Mouse (Mus musculus) forebrain, embryonic 14.5 days (tissue): ENCODE results near the gene Nfyc. TPM values are rescaled to one million over a fixed set of nuclear protein-coding genes. Genes with fewer than 3 reads are reported as not detected.

Experiments used
- ATAC-seq: fragments of 200-750 bp; cut with Nextera tagmentation; 2 replicates; pipeline ENCODE4 v1.8.0; 2017; ENCODE audit warnings: mild to moderate bottlenecking, moderate library complexity
- DNase-seq: peaks from one replicate; pipeline ENCODE4 v3.0.0-alpha.2; 2015; ENCODE audit warnings: low spot score
- H3K27ac ChIP-seq: fragments of 300-500 bp; sonication (generic); 2 replicates; pipeline ENCODE4 v1.5.1; 2014; ENCODE audit warnings: low read depth, mild to moderate bottlenecking, control low read depth, low read length, moderate library complexity
- H3K27me3 ChIP-seq: fragments of 300-500 bp; sonication (generic); replicated peaks from 2 replicates; pipeline ENCODE4 v1.6.1; 2014; ENCODE audit warnings: low read length, control low read depth, mixed read lengths; ENCODE audit not compliant: control insufficient read depth, insufficient read depth
- H3K36me3 ChIP-seq: fragments of 300-500 bp; sonication (generic); 2 replicates; pipeline ENCODE4 v1.6.1; 2014; ENCODE audit warnings: low read length, control low read depth; ENCODE audit not compliant: control insufficient read depth, insufficient read depth
- H3K4me1 ChIP-seq: fragments of 300-500 bp; sonication (generic); 2 replicates; pipeline ENCODE4 v1.6.1; 2014; ENCODE audit warnings: antibody characterized with exemption, low read length, control low read depth; ENCODE audit not compliant: control insufficient read depth, insufficient read depth
- H3K4me2 ChIP-seq: fragments of 300-500 bp; sonication (generic); 2 replicates; pipeline ENCODE4 v1.6.1; 2014; ENCODE audit warnings: mild to moderate bottlenecking, control low read depth, low read length
- H3K4me3 ChIP-seq: fragments of 300-500 bp; sonication (generic); 2 replicates; pipeline ENCODE4 v1.5.1; 2014; ENCODE audit warnings: low read depth, low read length, control low read depth
- H3K9ac ChIP-seq: fragments of 300-500 bp; sonication (generic); 2 replicates; pipeline ENCODE4 v1.6.1; 2014; ENCODE audit warnings: mild to moderate bottlenecking, low read length, control low read depth, moderate library complexity
- H3K9me3 ChIP-seq: fragments of 300-500 bp; sonication (generic); replicated peaks from 2 replicates; pipeline ENCODE4 v1.6.1; 2016; ENCODE audit warnings: low read length, control low read depth, mixed read lengths; ENCODE audit not compliant: control insufficient read depth
- WGBS: fragments of 180-500 bp; shearing (Covaris S2); extraction: QIAGEN DNeasy Blood & Tissue Kit; methylation state at CpG from one replicate; pipeline ENCODE4 v1.1.7; 2014; 5-methylcytosine and 5-hydroxymethylcytosine counted together
- polyA plus RNA-seq: library from polyadenylated mRNA; unstranded; fragments of >200 nt; fragmentation: Nextera tagmentation; extraction: Ambion mirVana; gene quantifications from 2 replicates; pipeline ENCODE4 v1.2.1, GENCODE M21; 2014

Gene Nfyc
- polyA plus RNA-seq, 1 experiment from 2014 or later = 120 TPM

DNA sequence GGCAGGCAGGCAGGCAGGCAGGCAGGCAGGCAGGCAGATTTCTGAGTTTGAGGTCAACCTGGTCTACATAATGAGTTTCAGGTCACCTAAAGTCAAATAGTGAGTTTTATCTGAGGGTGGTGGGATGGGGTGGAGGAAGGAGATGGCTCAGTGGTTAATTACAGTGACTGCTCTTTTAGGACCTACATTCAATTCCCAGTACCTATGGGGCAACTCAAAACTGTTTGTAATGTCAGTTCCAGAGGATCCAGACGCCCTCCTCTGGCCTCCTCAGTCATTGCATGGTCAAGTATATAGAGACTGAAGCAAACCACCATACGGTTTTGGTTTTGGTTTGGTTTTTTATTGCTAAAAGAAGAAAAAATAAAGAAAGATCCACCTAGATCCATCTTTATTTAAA, 29.9 kb downstream of the Nfyc start:
- Histone ChIP-seq H3K27me3 (no peaks in the 10 kb centered on the region), H3K4me1 (peaks cover 2% of the 10 kb centered on the region; the same call in 1 of the 2 replicates), H3K4me2 (no peak overlapping the region), H3K27ac (no peak overlapping the region), H3K4me3 (no peak overlapping the region), H3K36me3 (0 out of 2 replicates have a peak, but pooled peaks cover 2% of the 10 kb centered on the region), H3K9me3 (no peaks in the 10 kb centered on the region), H3K9ac (no peak overlapping the region)
- WGBS = 37% methylated on average over 2 of the region's 2 CpGs
- no peak for ATAC-seq
- no peak for DNase-seq

DNA sequence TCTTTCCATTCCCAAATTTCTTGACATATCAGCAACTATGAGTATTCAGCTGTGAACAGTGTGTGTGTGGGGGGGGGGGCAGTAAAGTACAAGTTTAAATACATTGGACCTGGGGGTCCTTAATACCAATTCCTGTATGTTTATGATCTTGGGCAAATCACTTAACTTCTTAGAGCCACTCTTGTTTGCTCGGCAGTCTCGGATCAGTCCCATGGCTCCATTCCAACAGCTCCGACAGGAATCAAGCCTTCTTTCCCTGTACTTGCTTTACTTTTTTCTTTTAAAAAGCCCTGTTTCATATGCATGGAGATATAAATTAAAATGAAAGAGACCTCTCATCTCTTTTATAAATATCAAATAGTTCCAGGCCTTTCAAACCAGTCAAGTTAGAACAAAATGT, 30.7 kb downstream of the Nfyc start:
- H3K36me3 ChIP-seq = 0 out of 2 replicates have a peak, but pooled peaks cover 2% of the 10 kb centered on the region
- ATAC-seq (no peak), DNase-seq (no peak)
- WGBS = 54% methylated on average over 3 of the region's 3 CpGs
- H3K4me2 ChIP-seq = no peak overlapping the region
- peaks cover 2% of the 10 kb centered on the region; the same call in 1 of the 2 replicates for H3K4me1 ChIP-seq
- no peak overlapping the region for H3K4me3 ChIP-seq
- H3K9ac ChIP-seq = no peak overlapping the region
- no peak overlapping the region for H3K27ac ChIP-seq
- no peaks in the 10 kb centered on the region for H3K9me3 ChIP-seq
- H3K27me3 ChIP-seq = no peaks in the 10 kb centered on the region

DNA sequence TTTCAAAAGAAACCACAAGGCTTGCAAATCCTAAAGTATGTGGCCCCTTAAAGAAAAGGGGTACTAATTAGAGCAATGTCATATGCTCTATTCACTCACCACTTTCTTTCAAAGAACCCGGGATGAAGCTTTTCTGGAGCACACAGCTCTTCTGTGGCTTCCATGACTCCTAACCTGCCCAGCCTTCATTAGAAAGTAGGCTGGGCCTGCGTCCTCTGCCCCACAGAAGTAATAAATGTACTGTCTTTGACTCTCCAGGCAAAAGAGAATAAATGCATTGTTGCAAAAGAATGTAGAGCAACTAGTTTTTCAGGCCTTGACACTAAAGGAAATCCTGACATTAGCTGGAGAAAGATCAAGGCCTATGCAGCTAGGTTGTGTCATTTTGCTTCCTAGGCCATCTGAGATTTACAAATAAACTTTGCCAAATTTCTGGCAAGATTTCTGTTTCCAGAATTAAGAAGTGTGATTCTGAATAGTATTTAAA, 31.6 kb downstream of the Nfyc start:
- Histone ChIP-seq H3K4me3 (no peak overlapping the region), H3K4me2 (no peak overlapping the region), H3K27me3 (no peaks in the 10 kb centered on the region), H3K27ac (no peak overlapping the region), H3K4me1 (peaks cover 2% of the 10 kb centered on the region; the same call in 1 of the 2 replicates), H3K36me3 (0 out of 2 replicates have a peak, but pooled peaks cover 2% of the 10 kb centered on the region), H3K9me3 (no peaks in the 10 kb centered on the region), H3K9ac (no peak overlapping the region)
- WGBS = 15% methylated on average over 2 of the region's 2 CpGs
- ATAC-seq = no peak
- no peak for DNase-seq

DNA sequence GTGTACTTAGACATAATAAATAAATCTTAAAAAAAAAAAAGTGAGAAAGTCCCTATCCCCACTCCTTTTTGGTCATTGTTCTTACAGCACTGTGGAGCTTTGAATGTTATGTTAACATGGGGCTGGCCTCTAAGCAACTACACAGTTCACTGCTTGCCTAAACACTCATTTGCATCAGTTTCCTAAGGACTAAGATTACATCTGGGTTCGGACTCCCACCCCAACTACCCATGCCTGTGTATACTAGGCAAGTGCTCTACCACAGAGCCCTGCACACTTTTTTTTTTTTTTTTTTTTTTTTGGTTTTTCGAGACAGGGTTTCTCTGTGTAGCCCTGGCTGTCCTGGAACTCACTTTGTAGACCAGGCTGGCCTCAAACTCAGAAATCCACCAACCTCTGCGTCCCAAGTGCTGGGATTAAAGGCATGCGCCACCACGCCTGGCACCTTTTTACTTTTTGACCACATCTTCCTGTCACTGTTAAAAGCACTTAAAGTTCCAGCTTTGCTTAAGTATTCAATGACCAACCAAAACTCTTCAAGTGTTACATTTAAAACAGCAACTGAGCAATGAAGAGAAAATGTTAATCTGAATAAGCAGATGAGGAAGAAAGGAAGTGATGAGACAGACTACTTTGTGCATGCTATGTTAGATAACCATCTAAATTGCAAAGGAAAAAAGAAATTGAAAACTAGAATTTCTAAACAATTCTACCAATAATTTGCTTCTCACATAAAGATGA, 33.2 kb downstream of the Nfyc start:
- 90% methylated on average over 4 of the region's 5 CpGs for WGBS

DNA sequence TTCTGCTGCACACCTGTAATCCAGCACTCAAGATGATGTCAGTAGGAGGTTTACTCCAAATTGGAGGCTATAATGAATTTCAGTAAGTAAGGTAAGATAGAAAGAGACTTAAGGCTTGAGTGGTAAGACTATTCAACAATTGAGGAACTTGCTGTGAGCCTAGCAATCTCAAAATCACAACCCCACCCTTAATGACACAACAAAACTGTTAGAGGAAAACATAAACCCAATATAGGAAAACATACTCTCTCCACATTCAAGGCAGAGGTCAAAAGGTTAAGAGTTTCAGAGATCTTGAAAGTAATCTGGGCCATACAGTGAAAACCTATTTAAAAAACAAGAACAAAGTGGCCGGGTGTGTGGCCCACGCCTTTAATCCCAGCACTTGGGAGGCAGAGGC, 34.7 kb downstream of the Nfyc start:
- no peaks in the 10 kb centered on the region for H3K9me3 ChIP-seq
- peaks cover 2% of the 10 kb centered on the region; the same call in 1 of the 2 replicates for H3K4me1 ChIP-seq
- H3K36me3 ChIP-seq = no peaks in the 10 kb centered on the region
- WGBS = 85% methylated on average over 2 of the region's 2 CpGs
- H3K27ac ChIP-seq = no peak overlapping the region
- DNase-seq (no peak), ATAC-seq (no peak)
- H3K9ac ChIP-seq = no peak overlapping the region
- no peak overlapping the region for H3K4me2 ChIP-seq
- H3K27me3 ChIP-seq = no peaks in the 10 kb centered on the region
- H3K4me3 ChIP-seq = no peak overlapping the region

More for the DNA sequence above, 33.2 kb downstream of the Nfyc start:
- no peaks in the 10 kb centered on the region for H3K27me3 ChIP-seq
- H3K27ac ChIP-seq = no peak overlapping the region
- no peak overlapping the region for H3K4me2 ChIP-seq
- H3K4me3 ChIP-seq = no peak overlapping the region
- DNase-seq (no peak), ATAC-seq (no peak)
- no peaks in the 10 kb centered on the region for H3K9me3 ChIP-seq
- H3K4me1 ChIP-seq = peaks cover 2% of the 10 kb centered on the region; the same call in 1 of the 2 replicates
- H3K9ac ChIP-seq = no peak overlapping the region
- no peaks in the 10 kb centered on the region for H3K36me3 ChIP-seq

DNA sequence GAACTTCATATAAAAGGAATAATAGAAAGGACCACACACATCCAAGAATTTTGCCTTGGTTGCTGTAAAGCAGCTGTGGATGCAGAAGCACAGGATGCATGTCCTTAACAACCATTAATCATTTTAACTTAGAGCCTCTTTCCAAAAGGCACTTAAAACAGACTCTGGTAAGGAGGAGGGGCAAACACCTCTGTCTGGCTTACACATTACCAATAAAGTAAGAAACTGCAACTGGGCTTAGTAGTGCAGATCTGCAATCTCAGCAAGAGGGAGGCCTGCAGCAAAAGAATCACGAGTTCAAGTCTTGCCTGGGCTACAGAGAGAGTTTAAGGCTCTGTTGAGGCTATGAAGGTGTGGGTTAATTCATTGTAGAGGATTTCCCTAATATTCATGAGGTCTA, 35.7 kb downstream of the Nfyc start:
- Histone ChIP-seq H3K9ac (no peak overlapping the region), H3K4me1 (peaks cover 2% of the 10 kb centered on the region; the same call in 1 of the 2 replicates), H3K9me3 (no peaks in the 10 kb centered on the region), H3K36me3 (no peaks in the 10 kb centered on the region), H3K27me3 (no peaks in the 10 kb centered on the region), H3K4me3 (no peak overlapping the region), H3K4me2 (no peak overlapping the region), H3K27ac (no peak overlapping the region)
- WGBS = 94% methylated on average over 1 of the region's 1 CpGs
- no peak for DNase-seq
- no peak for ATAC-seq

DNA sequence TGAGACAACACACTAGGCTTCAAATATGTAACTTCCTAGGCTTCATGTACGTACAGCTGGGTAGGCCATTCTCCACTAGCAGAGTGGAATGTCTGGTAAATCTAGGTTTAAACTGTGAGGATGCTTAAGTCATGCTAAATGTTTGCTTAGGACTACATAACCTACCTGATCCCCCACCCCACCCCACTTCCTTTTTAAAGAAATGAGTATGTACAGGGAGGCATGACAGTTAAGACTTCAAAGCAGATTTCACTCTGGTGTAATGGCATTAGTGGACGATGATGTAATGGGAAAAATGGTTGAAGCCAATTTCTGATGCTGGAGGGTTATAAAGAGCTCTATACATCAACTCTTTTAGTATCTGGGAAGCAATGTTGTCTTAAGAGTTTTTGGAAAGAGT, 38.5 kb downstream of the Nfyc start:
- Histone ChIP-seq H3K27ac (no peak overlapping the region), H3K9ac (no peak overlapping the region), H3K4me2 (no peak overlapping the region), H3K4me1 (no peaks in the 10 kb centered on the region), H3K9me3 (no peaks in the 10 kb centered on the region), H3K27me3 (no peaks in the 10 kb centered on the region), H3K4me3 (no peak overlapping the region), H3K36me3 (peaks cover 18% of the 10 kb centered on the region)
- no peak for ATAC-seq
- DNase-seq = no peak
- WGBS = 81% methylated on average over 2 of the region's 2 CpGs

DNA sequence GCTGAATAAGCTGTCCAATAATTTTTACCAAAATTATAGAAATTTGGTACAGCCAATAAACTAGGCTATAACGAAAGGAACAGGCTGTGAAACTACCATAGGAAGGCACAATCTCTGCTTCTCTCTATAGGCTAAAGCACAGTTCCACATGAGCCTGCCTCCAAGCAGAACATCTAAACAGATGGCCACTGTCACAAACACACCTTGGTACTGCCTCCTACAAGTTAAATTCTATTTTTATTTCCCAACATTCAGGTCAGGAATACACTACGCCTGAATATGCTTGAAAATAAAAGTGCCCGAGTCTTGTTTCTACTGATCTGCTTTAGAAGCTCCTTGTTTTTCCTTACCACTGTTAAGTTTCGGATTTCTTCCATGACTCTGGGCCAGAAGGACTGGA, 41.3 kb downstream of the Nfyc start:
- no peak for ATAC-seq
- no peak for DNase-seq
- Histone ChIP-seq H3K9ac (no peak overlapping the region), H3K9me3 (no peaks in the 10 kb centered on the region), H3K4me3 (no peak overlapping the region), H3K4me1 (no peaks in the 10 kb centered on the region), H3K4me2 (no peak overlapping the region), H3K27me3 (no peaks in the 10 kb centered on the region), H3K27ac (no peak overlapping the region), H3K36me3 (peaks cover 39% of the 10 kb centered on the region)
- 93% methylated on average over 4 of the region's 4 CpGs for WGBS

DNA sequence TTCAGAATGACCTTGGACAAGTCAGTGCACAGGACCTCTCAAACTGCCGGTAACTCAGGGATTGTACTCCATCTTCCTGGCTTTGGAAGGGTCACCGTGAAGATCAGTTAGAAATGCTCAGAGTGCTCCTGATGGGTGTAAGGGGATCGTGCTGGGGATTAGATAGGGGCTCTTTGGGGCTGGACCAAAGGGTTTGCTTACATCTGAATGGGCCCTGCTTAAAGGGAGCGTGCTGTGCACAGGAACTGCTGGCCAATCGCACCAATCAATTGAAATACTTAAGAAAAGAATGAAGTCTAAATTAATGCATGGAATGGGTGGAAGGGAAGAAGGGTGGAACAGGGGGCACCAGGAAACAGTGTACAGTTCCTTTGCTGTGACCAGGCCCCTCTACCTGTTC, 75.6 kb downstream of the Nfyc start:
- 31% methylated on average over 5 of the region's 5 CpGs for WGBS
- Histone ChIP-seq H3K4me1 (no peaks in the 10 kb centered on the region), H3K36me3 (peaks cover 36% of the 10 kb centered on the region), H3K27me3 (peaks cover 4% of the 10 kb centered on the region; the same call in 1 of the 2 replicates), H3K4me2 (no peak overlapping the region), H3K9ac (no peak overlapping the region), H3K4me3 (no peak overlapping the region), H3K9me3 (no peaks in the 10 kb centered on the region), H3K27ac (no peak overlapping the region)
- no peak for ATAC-seq
- no peak for DNase-seq
